Mouse (Mus musculus): ENCODE results near the gene Foxj2.

DNA sequence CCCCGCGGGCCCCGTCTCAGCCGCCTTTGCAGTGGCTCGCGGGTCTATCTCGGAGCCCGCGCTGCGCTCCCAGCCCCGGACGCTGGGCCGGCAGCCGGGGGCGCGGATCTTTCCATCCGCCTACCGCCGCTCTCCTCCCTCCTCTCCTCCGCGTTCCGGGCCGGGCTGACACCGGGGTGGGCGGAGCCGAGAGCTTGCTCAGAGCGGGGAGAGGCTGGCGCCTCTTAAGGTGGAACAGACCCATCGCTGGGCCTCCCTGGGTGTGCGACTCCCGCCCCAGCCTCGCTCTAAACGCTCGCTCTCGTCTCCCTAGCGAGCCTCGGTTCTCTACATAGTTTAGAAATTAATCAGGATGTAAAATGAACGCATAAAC lies 8.4 kb upstream of the Foxj2 start:
- TF ChIP-seq CTCF (conservative IDR thresholded peaks at IDR 0.05; ENCODE audit: low read length) (no peak), POU5F1 (IDR thresholded peaks at IDR 0.05; ENCODE audit: borderline replicate concordance, low read length) (no peak), NANOG (IDR thresholded peaks at IDR 0.05; ENCODE audit: borderline replicate concordance, low read length) (no peak)

All from E14TG2a.4 (cell line).